Mouse (Mus musculus): ENCODE data around the gene Gm7849.
"Not testable (repeated sequence)": the region's sequence is repeated elsewhere in the genome, so short reads cannot be mapped to it uniquely, and the experiment has no call there.

The Gm7849 gene

DNA sequence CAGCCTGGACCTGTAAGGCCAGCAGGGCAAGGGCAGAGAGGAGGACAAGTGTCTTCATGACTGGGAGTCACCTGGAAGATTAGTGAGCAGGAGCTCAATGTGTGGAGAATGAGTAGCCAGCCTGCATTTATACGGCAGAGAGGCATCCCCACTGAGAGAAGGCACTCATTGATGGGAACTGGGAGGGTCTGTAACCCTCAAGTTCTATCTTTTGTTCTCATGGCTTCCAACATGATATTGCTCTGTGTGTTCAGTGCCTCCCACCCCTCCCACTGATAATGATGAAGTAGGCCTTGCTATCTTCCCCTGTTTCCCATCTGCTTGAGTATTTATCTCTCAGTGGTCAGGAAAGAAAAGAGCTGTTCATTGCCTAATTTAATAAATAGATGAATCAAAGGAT is at the start of gene Gm7849:
Gm7849 (minus strand) TSS at position 101 of the 400 bp plus-strand sequence.
- not testable (repeated sequence) for DNase-seq (ENCODE audit: extremely low read depth, low read depth, low spot score)

DNA sequence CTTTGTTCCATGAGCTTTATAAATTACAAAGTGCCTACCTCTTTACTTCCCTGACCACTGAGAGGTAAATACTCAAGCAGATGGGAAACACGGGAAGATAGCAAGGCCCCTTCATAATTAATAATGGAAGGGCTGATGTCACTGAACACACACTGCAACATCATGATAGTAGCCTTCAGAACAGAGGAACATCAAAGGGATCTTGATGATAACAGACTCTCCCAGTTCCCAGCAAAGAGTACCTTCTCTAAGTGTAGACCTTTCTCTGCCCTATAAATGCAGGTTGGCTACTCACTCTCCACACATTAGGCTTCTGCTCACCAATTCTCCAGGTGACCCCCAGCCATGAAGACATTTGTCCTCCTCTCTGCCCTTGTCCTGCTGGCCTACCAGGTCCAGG is 29.2 kb downstream of the Gm7849 start, which contains the start of gene Defa36:
Defa36 (plus strand) TSS at position 301 of the 400 bp plus-strand sequence.
- not testable (repeated sequence) for DNase-seq (ENCODE audit: extremely low read depth, low read depth, low spot score)

Data from fat pad, adult 2 months (tissue).